Mouse (Mus musculus) midbrain, embryonic 11.5 days (tissue): ENCODE results near the gene Pced1b. TPM values are rescaled to one million over a fixed set of nuclear protein-coding genes. Genes with fewer than 3 reads are reported as not detected.
"Not testable (repeated sequence)": the region's sequence is repeated elsewhere in the genome, so short reads cannot be mapped to it uniquely, and the experiment has no call there.

ENCODE experiments used
- ATAC-seq: fragments of 200-750 bp; cut with Nextera tagmentation; 2 replicates; pipeline ENCODE4 v1.8.0; 2017; ENCODE audit warnings: moderate TSS enrichment, moderate library complexity; ENCODE audit not compliant: low FRiP score
- DNase-seq: peaks from one replicate; pipeline ENCODE4 v3.0.0; 2015; ENCODE audit warnings: low spot score; ENCODE audit errors: missing footprints
- H3K27ac ChIP-seq: fragments of 300-500 bp; sonication (generic); 2 replicates; pipeline ENCODE4 v1.5.1; 2014; ENCODE audit warnings: low read depth, low read length
- H3K27me3 ChIP-seq: fragments of 300-500 bp; sonication (generic); 2 replicates; pipeline ENCODE4 v1.6.1; 2014; ENCODE audit warnings: mild to moderate bottlenecking, low read length, moderate library complexity, mixed read lengths; ENCODE audit not compliant: control insufficient read depth, insufficient read depth
- H3K36me3 ChIP-seq: fragments of 300-500 bp; sonication (generic); 2 replicates; pipeline ENCODE4 v1.6.1; 2014; ENCODE audit warnings: mild to moderate bottlenecking, low read length, moderate library complexity, mixed read lengths; ENCODE audit not compliant: control insufficient read depth, insufficient read depth
- H3K4me1 ChIP-seq: fragments of 300-500 bp; sonication (generic); 2 replicates; pipeline ENCODE4 v1.6.1; 2014; ENCODE audit warnings: low read length; ENCODE audit not compliant: control insufficient read depth, insufficient read depth
- H3K4me2 ChIP-seq: fragments of 300-500 bp; sonication (generic); 2 replicates; pipeline ENCODE4 v1.6.1; 2014; ENCODE audit warnings: mild to moderate bottlenecking, moderate library complexity
- H3K4me3 ChIP-seq: fragments of 300-500 bp; sonication (generic); 2 replicates; pipeline ENCODE4 v1.5.1; 2014; ENCODE audit warnings: low read depth, low read length
- H3K9ac ChIP-seq: fragments of 300-500 bp; sonication (generic); 2 replicates; pipeline ENCODE4 v1.6.1; 2014; ENCODE audit warnings: low read length
- H3K9me3 ChIP-seq: fragments of 300-500 bp; sonication (generic); 2 replicates; pipeline ENCODE4 v1.6.1; 2016; ENCODE audit warnings: low read length; ENCODE audit not compliant: control insufficient read depth
- WGBS: fragments of 180-500 bp; shearing (Covaris S2); extraction: QIAGEN DNeasy Blood & Tissue Kit; methylation state at CpG from one replicate; pipeline ENCODE4 v1.1.7; 2014; 5-methylcytosine and 5-hydroxymethylcytosine counted together
- polyA plus RNA-seq: library from polyadenylated mRNA; unstranded; fragments of >200 nt; fragmentation: Nextera tagmentation; extraction: Ambion mirVana; gene quantifications from 2 replicates; pipeline ENCODE4 v1.2.1, GENCODE M21; 2014

Pced1b gene
- polyA plus RNA-seq, 1 experiment from 2014 or later, result 4.0 TPM

DNA sequence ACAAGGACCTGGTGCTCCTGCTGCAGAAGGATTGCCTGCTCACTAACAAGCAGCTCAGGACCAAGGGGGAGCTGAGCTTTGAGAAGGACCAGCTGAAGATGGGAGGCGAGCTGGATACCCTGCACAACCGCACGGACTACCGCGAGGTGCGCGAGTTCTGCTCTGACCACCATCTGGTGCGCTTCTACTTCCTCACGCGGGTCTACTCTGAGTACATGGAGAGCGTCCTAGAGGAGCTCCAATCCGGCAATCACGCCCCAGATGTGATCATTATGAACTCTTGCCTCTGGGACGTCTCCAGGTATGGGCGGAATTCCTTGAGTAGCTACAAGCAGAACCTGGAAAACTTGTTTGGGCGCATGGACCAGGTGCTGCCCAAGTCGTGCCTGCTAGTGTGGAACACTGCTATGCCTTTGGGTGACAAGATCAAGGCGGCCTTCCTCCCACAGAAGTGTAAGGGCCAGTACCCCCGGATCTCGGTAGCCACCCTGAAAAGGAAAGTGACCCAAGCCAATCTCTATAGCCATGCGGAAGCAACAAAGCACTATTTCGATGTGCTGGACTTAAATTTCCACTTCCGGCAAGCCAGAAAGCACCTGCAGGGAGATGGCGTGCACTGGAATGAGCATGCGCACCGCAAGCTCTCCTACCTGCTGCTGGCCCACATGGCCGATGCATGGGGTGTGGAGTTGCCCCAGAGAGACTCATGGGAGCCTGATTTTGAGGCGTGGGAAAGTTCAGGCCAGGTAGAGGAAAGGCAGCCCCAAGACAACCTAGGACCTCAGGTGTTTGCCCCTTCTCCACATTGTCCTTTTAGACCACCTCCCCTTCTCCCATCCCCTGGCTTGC, 137.5 kb downstream of the Pced1b start:
- WGBS, result 95% methylated on average over 28 of the region's 28 CpGs
- no peaks in the 10 kb centered on the region for H3K4me1 ChIP-seq
- no peak overlapping the region for H3K27ac ChIP-seq
- DNase-seq (no peak), ATAC-seq (no peak)
- no peak overlapping the region for H3K9ac ChIP-seq
- H3K36me3 ChIP-seq, result no peaks in the 10 kb centered on the region
- H3K4me2 ChIP-seq, result no peak overlapping the region
- no peak overlapping the region for H3K4me3 ChIP-seq
- no peaks in the 10 kb centered on the region for H3K27me3 ChIP-seq
- H3K9me3 ChIP-seq, result no peaks in the 10 kb centered on the region

DNA sequence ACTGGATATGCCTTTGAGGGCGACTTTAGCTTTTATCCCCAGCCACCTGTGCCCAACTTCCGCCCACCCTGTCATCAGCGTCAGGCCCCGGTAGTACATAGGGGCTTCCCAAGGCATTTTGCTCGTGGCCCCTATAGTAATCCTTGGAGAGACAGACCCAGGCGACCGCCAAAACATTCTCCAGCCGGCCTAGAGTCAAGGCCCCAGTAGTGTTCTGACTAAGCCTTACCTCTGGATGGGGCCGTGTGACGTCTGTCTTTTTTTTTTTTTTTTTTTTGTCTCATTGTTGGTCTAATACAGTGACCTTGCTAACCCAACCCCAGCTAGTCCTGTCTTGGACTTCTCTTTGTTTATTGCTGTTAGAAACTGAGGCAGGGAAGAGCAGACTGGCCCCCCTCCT, 138.3 kb downstream of the Pced1b start:
- not testable (repeated sequence) for ATAC-seq, H3K27me3 ChIP-seq
- 91% methylated on average over 10 of the region's 10 CpGs for WGBS

DNA sequence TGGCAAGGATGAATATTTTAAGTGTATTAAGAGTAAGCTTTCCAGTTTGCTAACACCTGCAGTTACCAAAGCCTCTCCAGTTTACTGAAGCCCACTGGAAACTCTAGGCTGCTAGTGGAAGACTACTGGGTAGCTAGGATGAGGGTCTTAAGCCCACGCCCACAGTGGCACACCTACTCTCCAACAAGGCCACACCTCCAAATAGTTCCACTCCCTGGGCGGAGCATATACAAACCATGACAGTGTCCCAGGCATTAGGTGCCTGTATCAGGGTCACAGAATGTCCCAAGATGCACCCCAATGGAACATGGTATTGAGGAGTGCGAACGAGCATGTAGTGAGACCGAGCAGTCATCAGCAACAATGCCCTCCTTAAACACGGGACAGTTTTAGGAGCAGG, 140.9 kb downstream of the Pced1b start:
- Histone ChIP-seq H3K9me3 (no peaks in the 10 kb centered on the region), H3K4me2 (no peak overlapping the region), H3K9ac (no peak overlapping the region), H3K4me1 (no peaks in the 10 kb centered on the region), H3K27ac (no peak overlapping the region), H3K4me3 (no peak overlapping the region), H3K27me3 (no peaks in the 10 kb centered on the region), H3K36me3 (no peaks in the 10 kb centered on the region)
- no peak for ATAC-seq
- no peak for DNase-seq
- 94% methylated on average over 6 of the region's 6 CpGs for WGBS

More for the DNA sequence above, 138.3 kb downstream of the Pced1b start:
- not testable (repeated sequence) for H3K36me3 ChIP-seq, H3K4me2 ChIP-seq, DNase-seq, H3K4me3 ChIP-seq, H3K9me3 ChIP-seq, H3K27ac ChIP-seq, H3K9ac ChIP-seq, H3K4me1 ChIP-seq

DNA sequence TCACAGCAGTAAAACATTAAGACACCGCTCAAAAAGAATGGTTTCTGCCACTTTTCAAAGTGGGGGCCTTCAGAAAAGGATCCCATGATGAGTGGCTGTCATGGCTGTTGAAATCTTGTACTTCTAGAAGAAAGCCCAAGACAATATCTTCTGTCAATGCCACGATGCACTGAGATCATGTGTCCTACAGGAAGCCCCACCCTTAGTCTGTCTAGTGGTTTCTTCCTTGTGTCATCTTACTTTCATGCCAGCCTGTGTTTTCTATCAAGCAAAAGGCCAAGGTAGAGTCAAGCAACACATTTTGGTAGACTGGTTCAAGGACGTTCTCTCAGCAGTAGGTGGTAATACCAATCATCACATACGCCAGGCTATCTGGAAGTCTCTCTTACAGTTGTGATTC, 142.7 kb downstream of the Pced1b start:
- no peaks in the 10 kb centered on the region for H3K27me3 ChIP-seq
- no peak for DNase-seq
- H3K9ac ChIP-seq, result no peak overlapping the region
- no peak overlapping the region for H3K4me2 ChIP-seq
- no peaks in the 10 kb centered on the region for H3K4me1 ChIP-seq
- no peak for ATAC-seq
- no peaks in the 10 kb centered on the region for H3K36me3 ChIP-seq
- WGBS, result 92% methylated on average over 4 of the region's 4 CpGs
- H3K4me3 ChIP-seq, result no peak overlapping the region
- H3K9me3 ChIP-seq, result no peaks in the 10 kb centered on the region
- no peak overlapping the region for H3K27ac ChIP-seq

DNA sequence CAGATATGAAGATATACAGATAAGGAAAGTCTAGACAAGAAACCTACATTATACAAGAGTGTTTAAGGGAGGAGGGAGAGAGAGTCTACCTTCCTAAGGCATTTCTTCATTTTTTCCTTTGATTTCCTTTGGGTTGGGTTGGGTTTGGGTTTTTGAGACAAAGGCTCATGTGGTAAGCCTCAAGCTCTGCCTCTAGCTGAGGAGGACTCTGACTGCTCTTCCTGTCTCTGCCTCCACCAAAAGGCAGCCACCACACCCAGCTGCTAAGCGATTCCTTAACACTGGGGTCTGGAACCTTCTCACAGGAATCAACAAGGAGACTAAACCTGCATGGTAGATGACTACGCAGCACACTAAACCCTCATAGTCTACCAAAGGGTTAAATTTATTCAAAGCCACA, 143.9 kb downstream of the Pced1b start:
- ATAC-seq, result no peak

DNA sequence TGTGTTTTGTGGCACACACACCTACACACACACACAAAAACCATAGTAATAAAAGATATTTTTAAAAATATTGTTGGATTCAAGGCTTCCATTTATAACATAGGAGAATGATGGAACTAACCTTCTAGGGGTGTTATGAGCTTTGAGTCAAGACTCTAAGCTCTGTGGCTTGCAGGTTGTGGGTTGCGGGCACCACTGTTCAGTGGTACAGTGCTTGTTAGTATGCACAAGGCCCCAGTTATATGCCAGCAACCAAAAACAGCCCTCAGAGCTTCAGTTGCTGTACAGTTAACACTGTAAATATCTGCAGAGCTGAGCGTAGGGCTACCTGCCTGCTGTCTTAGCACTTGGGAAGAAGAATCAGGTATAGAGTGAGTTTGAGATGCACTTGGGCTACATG, 144.5 kb downstream of the Pced1b start:
- ATAC-seq (no peak), DNase-seq (no peak)
- Histone ChIP-seq H3K4me2 (no peak overlapping the region), H3K9me3 (no peaks in the 10 kb centered on the region), H3K9ac (no peak overlapping the region), H3K36me3 (no peaks in the 10 kb centered on the region), H3K4me3 (no peak overlapping the region), H3K27me3 (no peaks in the 10 kb centered on the region), H3K4me1 (no peaks in the 10 kb centered on the region), H3K27ac (no peak overlapping the region)
- 86% methylated on average over 2 of the region's 2 CpGs for WGBS

More for the DNA sequence above, 143.9 kb downstream of the Pced1b start:
- Histone ChIP-seq H3K36me3 (no peaks in the 10 kb centered on the region), H3K9ac (no peak overlapping the region), H3K4me2 (no peak overlapping the region), H3K4me3 (no peak overlapping the region), H3K9me3 (no peaks in the 10 kb centered on the region), H3K27me3 (no peaks in the 10 kb centered on the region), H3K4me1 (no peaks in the 10 kb centered on the region), H3K27ac (no peak overlapping the region)
- DNase-seq, result no peak
- WGBS, result 93% methylated on average over 2 of the region's 2 CpGs

DNA sequence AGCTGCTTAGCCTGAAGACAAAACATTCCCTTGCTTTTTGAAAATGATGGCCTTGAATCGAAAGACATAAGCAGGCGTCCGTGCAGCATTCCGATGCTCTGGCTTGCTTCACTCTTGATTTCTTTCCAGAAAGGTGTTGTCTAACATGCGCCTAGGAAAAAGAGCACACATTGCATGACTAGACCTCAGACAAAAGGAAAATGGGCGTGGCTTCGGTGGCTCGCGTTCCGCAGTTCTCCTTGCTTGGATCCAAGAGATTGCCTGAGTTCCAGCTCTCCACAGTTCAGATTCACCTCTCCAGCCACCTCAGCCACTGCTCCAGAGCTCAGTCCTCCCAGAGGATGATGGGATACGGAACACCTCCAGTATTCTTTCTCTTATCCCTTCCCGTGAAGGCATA, 147.7 kb downstream of the Pced1b start:
- no peaks in the 10 kb centered on the region for H3K4me1 ChIP-seq
- 71% methylated on average over 12 of the region's 12 CpGs for WGBS

DNA sequence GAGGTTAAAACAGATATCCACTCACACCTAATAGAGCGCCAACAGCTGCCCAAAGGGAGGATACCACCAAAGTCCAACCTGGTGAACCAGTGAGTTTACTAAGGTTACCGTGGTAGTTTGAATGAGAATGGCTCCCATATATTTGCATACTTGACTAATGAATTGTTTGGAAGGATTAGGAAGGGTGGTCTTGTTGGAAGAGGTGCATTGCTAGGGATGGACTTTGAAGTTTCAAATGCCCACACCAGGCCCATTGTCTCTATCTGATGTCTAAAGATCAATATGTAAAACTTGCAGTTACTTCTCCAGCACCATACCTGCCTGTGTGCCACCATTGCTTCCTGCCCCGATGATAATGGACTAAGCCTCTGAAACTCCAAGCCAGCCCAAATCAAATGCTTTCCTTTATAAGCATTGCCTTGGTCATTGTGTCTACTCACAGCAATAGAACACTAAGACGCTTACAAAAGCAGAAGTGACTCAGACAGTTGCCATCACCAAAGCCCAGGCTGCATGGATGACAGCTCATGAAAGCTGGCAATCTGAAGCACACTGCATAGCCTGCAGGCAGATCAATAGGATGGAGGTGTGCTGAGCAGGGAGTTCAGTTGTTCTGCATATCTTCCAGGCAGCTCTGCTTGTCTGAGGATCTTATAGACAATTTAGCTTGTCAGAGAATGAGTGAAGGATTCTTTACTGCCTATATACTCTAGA, 149.8 kb downstream of the Pced1b start:
- no peak overlapping the region for H3K4me3 ChIP-seq
- no peak overlapping the region for H3K4me2 ChIP-seq
- H3K27me3 ChIP-seq, result no peaks in the 10 kb centered on the region
- no peaks in the 10 kb centered on the region for H3K36me3 ChIP-seq
- 90% methylated on average over 4 of the region's 4 CpGs for WGBS
- no peaks in the 10 kb centered on the region for H3K4me1 ChIP-seq
- H3K27ac ChIP-seq, result no peak overlapping the region
- H3K9ac ChIP-seq, result no peak overlapping the region
- no peaks in the 10 kb centered on the region for H3K9me3 ChIP-seq
- DNase-seq (no peak), ATAC-seq (no peak)

More for the DNA sequence above, 147.7 kb downstream of the Pced1b start:
- Histone ChIP-seq H3K4me3 (no peak overlapping the region), H3K9me3 (no peaks in the 10 kb centered on the region), H3K36me3 (no peaks in the 10 kb centered on the region), H3K27me3 (no peaks in the 10 kb centered on the region), H3K27ac (no peak overlapping the region), H3K4me2 (no peak overlapping the region), H3K9ac (no peak overlapping the region)
- ATAC-seq, result no peak
- no peak for DNase-seq

DNA sequence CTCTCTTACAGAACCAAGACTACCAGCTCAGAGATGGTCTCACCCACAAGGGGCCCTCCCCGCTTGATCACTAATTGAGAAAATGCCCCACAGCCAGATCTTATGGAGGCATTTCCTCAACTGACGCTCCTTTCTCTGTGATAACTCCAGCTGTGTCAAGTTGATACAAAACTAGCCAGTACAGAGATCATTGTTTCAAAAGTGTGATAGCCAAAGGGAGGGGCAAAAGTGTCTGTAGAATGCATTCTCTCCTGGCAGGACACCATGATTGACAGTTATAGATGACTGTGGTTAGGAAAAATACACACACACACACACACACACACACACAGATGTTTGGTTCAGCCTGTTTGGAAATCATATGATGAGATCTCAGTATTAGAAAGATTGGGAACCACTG, 150.9 kb downstream of the Pced1b start:
- Histone ChIP-seq H3K4me1 (no peaks in the 10 kb centered on the region), H3K9me3 (no peaks in the 10 kb centered on the region), H3K9ac (no peak overlapping the region), H3K4me3 (no peak overlapping the region), H3K27me3 (no peaks in the 10 kb centered on the region), H3K36me3 (no peaks in the 10 kb centered on the region), H3K4me2 (no peak overlapping the region), H3K27ac (no peak overlapping the region)
- WGBS, result 77% methylated on average over 2 of the region's 2 CpGs
- DNase-seq (no peak), ATAC-seq (no peak)
